Mouse (Mus musculus): ENCODE measurements around the gene Olfr477.
"Not testable (repeated sequence)": the region's sequence is repeated elsewhere in the genome, so short reads cannot be mapped to it uniquely, and the experiment has no call there.

Olfr477 gene

DNA sequence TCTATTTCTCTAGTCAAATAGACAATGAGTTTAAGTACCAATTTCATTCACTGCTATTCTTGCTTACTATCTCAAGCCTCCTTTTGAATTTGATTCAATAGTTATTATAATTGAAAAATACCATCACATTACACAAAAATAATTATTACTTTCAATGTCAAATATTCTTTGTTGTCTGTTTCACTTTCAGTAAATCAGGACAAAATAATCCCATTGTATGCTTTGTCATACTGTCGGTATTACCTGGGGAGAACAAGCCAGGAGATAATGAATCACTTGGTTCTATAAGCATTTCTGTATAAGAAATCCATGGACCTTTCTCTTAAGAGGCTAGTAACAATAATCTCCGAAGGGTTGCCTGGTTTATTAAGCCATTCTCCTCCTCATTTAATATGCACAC lies at the start of gene Olfr477:
Gene Olfr477 (plus strand): TSS at position 301 of the 400 bp plus-strand sequence.
- DNase-seq: no peak

GRCm38 (mm10) chr7:107952539-107952938 lies 34.0 kb upstream of the Olfr477 start:
- DNase-seq: not testable (repeated sequence)

GRCm38 (mm10) chr7:107954343-107954742 lies 32.1 kb upstream of the Olfr477 start, which contains the start of gene Olfr474:
Gene Olfr474 (plus strand): TSS chr7:107954643.
- no peak for DNase-seq

DNA sequence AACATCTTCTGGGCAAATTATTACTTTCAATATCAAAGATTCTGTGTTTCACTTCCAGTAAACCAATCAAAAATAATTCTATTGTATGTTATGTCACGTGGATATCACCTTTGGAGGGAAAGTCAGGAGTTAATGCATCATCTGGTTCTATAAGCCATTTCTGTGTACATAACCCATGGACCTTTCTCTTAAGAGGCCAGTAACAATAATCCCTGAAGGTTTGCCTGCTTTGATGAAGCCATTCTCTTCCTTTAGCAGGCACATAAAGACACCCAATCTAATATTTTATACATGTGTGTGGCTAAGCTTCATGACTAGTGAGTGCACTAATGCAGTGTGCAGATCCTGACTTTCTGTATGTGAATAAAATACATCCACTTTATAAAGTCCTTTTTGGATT lies 22.0 kb upstream of the Olfr477 start, which contains the start of gene Olfr476:
Gene Olfr476 (plus strand): TSS at position 301 of the 400 bp plus-strand sequence.
- no peak for DNase-seq

DNA sequence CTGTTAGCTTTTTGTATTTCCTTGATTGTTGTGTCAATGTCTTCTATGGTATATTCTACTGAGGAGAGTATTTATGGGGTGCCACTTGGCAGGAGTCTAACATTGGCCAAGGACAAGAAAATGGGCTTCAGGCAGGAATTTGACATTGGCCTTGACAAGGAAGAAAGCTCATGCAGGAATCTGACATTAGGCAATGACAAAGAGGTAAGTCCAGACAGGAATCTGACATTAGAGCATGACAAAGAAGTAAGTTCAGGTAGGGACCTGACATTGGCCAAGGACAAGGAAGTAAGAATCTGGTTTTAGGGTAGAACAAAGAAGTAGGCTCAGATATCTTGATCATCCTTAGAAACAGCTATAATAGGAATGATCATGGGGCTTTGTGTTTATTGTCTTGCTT lies 27.8 kb downstream of the Olfr477 start:
- DNase-seq: not testable (repeated sequence)

DNA sequence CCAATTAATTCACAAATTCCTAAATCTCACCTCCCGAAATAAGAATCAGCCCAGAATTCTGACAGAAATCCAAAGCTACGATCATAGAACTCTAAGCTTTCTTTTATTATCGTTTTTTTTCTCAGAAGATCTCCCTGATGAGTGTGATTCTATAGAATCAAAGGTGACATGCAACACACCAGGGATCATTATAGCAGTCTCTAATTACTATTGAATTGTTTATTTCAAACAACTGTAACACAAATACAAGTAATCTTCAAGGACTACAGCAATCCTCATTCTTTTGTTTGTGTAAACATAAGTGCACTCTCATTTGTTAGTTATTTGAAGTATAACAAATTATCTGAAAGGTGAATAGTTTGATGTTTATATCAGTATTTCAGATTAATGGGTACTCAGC lies 47.4 kb downstream of the Olfr477 start, which contains the start of gene Olfr478:
Gene Olfr478 (minus strand): TSS at position 101 of the 400 bp plus-strand sequence.
- DNase-seq: no peak

All from kidney, postnatal 36 days (tissue).